Mouse (Mus musculus) liver, adult 2 months (tissue): Measurements from ENCODE around the gene Psme3.

Source experiments
- CTCF ChIP-seq: fragments of 200-500 bp; IDR thresholded peaks from 2 replicates; pipeline ENCODE4 v1.5.1; 2011; ENCODE audit warnings: low read depth, low read length, control low read depth
- POLR2A ChIP-seq: fragments of 200-500 bp; IDR thresholded peaks from 2 replicates; pipeline ENCODE4 v1.6.1; 2011; ENCODE audit warnings: low read length, control low read depth; ENCODE audit not compliant: insufficient read depth; ENCODE audit errors: extremely low read depth

GRCm38 (mm10) chr11:101324763-101325162 lies 8.8 kb downstream of the Psme3 start, which contains the start of gene Aoc2:
- no peak for TF ChIP-seq CTCF
- TF ChIP-seq POLR2A: no peak
